Mouse (Mus musculus) C2C12 (cell line): ENCODE data around the gene Smarcb1. TPM values are rescaled to one million over a fixed set of nuclear protein-coding genes. Genes with fewer than 3 reads are reported as not detected.

ENCODE experiments used
- H3K27me3 ChIP-seq: one replicate; pipeline ENCODE4 v1.6.1; 2011; ENCODE audit not compliant: control insufficient read depth, insufficient read depth, insufficient read length
- H3K36me3 ChIP-seq: one replicate; pipeline ENCODE4 v1.6.1; 2011; ENCODE audit not compliant: control insufficient read depth, insufficient read depth
- H3K4me3 ChIP-seq: one replicate; pipeline ENCODE4 v1.5.1; 2011; ENCODE audit warnings: mild to moderate bottlenecking, control low read depth; ENCODE audit not compliant: poor library complexity, insufficient read depth, severe bottlenecking
- H3K79me2 ChIP-seq: one replicate; pipeline ENCODE4 v1.6.1; 2011; ENCODE audit not compliant: control insufficient read depth, insufficient read depth
- H3K79me3 ChIP-seq: one replicate; pipeline ENCODE4 v1.6.1; 2011; ENCODE audit warnings: low read depth, control low read depth
- H3ac ChIP-seq: one replicate; pipeline ENCODE3; 2011; ENCODE audit warnings: low read depth; ENCODE audit not compliant: control insufficient read depth, insufficient read length
- CEBPB ChIP-seq: IDR thresholded peaks from one replicate; pipeline ENCODE4 v1.6.1; 2011; ENCODE audit warnings: low read depth, mild to moderate bottlenecking, control low read depth, moderate library complexity
- CTCF ChIP-seq: IDR thresholded peaks from one replicate; pipeline ENCODE4 v1.5.1; 2011; ENCODE audit not compliant: control insufficient read depth, insufficient read depth, insufficient read length
- FOSL1 ChIP-seq: IDR thresholded peaks from one replicate; pipeline ENCODE4 v1.8.0; 2011; ENCODE audit warnings: mild to moderate bottlenecking, low read length; ENCODE audit not compliant: poor library complexity, insufficient read depth, severe bottlenecking
- MAX ChIP-seq: IDR thresholded peaks from one replicate; pipeline ENCODE4 v1.6.1; 2011; ENCODE audit warnings: mild to moderate bottlenecking, control low read depth
- MYOD1 ChIP-seq: IDR thresholded peaks from one replicate; pipeline ENCODE4 v1.6.1; 2011; ENCODE audit warnings: low read depth; ENCODE audit not compliant: control insufficient read depth, insufficient read length
- MYOG ChIP-seq: IDR thresholded peaks from one replicate; pipeline ENCODE4 v1.6.1; 2011; ENCODE audit not compliant: control insufficient read depth, insufficient read length; ENCODE audit errors: extremely low read depth
- USF1 ChIP-seq: IDR thresholded peaks from one replicate; pipeline ENCODE4 v1.6.1; 2011; ENCODE audit warnings: low read depth, mild to moderate bottlenecking, control low read depth, moderate library complexity
- long read RNA-seq, 2 experiments: library from polyadenylated mRNA; unstranded; transcript quantifications; one replicate each; pipeline ENCODE4 v2.0.0; 2019 to 2020
- polyA plus RNA-seq: library from polyadenylated mRNA; unstranded; fragments of >200 nt; fragmentation: generic; extraction: Trizol; gene quantifications from one replicate; pipeline ENCODE4 v1.2.1, GENCODE M21; 2012; ENCODE audit warnings: missing spikeins

Gene Smarcb1
- polyA plus RNA-seq = 133 TPM
- long read RNA-seq, experiment 1, transcript Smarcb1-201 (9 exons, 1,660 nt) = major isoform, 107 of 230 reads
- long read RNA-seq, experiment 1, transcript Smarcb1-202 (9 exons, 1,622 nt) = minor isoform, 94 of 230 reads
- long read RNA-seq, experiment 1, partial matches to known transcripts = 23 of 230 reads
- long read RNA-seq, experiment 1, other reads (novel, unspliced or antisense) = 6 of 230 reads
- long read RNA-seq, experiment 2, transcript Smarcb1-201 (9 exons, 1,660 nt) = major isoform, 364 of 734 reads
- long read RNA-seq, experiment 2, transcript Smarcb1-202 (9 exons, 1,622 nt) = minor isoform, 361 of 734 reads
- long read RNA-seq, experiment 2, partial matches to known transcripts = 2 of 734 reads
- long read RNA-seq, experiment 2, other reads (novel, unspliced or antisense) = 7 of 734 reads

DNA sequence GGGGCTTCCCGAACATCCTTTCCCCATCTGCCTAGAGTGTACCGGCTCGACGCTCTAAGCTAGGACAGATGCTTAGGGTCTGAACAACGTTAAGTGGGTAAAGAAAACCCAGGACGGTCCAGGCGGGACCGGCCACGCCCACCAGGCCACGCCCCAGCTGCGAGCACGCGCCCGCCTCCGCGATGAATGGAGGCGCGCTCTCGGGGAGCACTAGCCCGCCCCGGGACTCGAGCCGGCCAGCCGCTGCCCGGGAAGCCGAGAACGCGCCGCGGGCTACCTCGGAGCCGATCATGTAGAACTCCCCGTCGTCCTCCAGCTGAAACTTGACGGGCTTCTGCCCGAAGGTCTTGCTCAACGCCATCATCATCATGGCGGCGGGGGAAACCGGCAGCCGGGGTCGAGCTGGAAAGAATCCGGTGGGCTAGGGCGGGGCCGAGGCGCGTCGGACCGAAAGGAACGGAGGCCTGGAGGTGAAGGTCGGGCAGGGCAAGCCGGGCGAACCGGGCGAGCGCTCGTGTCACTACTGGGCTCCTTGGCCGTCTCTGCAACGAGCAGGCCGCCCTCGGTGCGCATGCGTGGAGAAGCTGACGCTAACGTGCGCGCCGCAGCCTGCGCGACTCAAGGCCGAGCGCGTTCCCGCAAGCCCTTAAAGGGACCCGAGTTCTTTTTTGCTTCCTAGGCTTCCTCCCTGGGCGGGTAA lies at the start of gene Smarcb1:
Gene Smarcb1, minus strand, starts transcription at position 592 of the 700 bp plus-strand sequence.
- Histone ChIP-seq H3K4me3 (peak within 1 kb of the TSS; percentile 97), H3K79me3 (peaks cover 50% of the 10 kb centered on the region), H3K36me3 (peaks cover 64% of the 10 kb centered on the region), H3K27me3 (no peaks in the 10 kb centered on the region), H3ac (peak within 1 kb of the TSS; percentile 84), H3K79me2 (peaks cover 64% of the 10 kb centered on the region)
- TF ChIP-seq USF1 = no peak
- TF ChIP-seq MAX = peak; percentile 24
- TF ChIP-seq MYOD1 = no peak

GRCm38 (mm10) chr10:75954381-75954811 lies 33.0 kb upstream of the Smarcb1 start, which contains the start of gene Gm5134:
Gm5134 (plus strand) TSS chr10:75954514.
- Histone ChIP-seq H3ac (no peak within 1 kb of the TSS), H3K79me2 (no peaks in the 10 kb centered on the region), H3K4me3 (no peak within 1 kb of the TSS), H3K79me3 (no peaks in the 10 kb centered on the region), H3K27me3 (peaks cover 25% of the 10 kb centered on the region), H3K36me3 (no peaks in the 10 kb centered on the region)
- TF ChIP-seq CTCF = no peak
- no peak for TF ChIP-seq USF1

DNA sequence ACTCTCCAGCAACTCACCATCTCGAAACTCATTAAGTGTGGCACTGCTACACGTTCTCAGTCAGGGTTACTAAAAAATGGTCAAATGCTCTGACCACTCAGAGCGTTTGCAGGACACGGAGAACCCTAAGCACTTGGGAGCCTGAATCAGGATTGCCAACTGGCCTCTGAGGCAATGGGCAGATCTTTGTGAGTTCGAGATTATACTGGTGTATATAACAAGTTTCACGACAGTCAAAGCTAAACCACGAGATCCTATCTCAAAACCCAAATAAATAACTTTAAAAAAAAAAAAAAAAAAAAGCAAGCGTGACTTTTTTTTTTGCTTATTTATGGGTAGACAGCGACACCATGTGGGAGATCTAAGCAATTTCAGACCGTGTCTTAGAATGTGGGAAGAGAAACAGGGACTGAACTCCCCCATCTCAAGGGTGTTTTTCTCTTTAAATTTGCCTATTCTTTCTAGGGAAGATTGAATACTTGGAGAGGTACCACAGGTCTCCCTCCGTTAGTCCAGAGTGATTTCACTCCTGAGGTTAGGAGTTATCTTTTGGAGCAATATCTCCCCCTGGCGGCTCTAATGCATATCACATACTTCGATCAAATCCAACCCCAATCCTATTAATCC lies 30.1 kb upstream of the Smarcb1 start:
- peaks cover 15% of the 10 kb centered on the region for H3K27me3 ChIP-seq
- H3ac ChIP-seq = no peak overlapping the region
- no peaks in the 10 kb centered on the region for H3K36me3 ChIP-seq
- H3K79me2 ChIP-seq = no peaks in the 10 kb centered on the region
- H3K4me3 ChIP-seq = no peak overlapping the region
- TF ChIP-seq MYOD1 = no peak
- TF ChIP-seq MYOG = no peak
- TF ChIP-seq USF1 = no peak
- no peak for TF ChIP-seq CTCF
- TF ChIP-seq CEBPB = no peak
- no peak for TF ChIP-seq MAX
- no peak for TF ChIP-seq FOSL1
- no peaks in the 10 kb centered on the region for H3K79me3 ChIP-seq

DNA sequence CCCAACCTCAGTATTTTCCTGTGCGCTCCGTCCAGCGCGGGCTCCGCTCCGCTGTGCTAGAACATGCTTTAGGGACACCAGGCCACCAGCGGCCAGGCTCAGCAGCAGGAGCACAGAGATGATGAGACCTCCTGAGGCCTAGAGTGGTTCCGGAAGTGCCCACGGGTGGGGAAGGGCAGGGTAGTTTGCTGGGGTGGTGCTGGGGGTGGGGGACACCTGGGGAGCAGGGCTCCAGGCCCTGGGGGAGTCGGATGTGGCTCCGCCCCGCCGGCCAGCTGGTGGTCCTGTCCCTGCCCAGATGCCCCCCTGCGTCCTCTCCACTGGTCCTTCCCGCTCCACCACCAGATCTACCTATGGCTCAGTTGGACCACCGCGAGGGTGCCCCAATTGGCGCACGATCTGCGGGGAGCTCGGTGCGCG lies 29.4 kb upstream of the Smarcb1 start:
- TF ChIP-seq CEBPB = no peak
- no peak for TF ChIP-seq MAX
- TF ChIP-seq FOSL1 = no peak
- TF ChIP-seq CTCF = no peak
- no peak for TF ChIP-seq USF1
- TF ChIP-seq MYOD1 = no peak
- TF ChIP-seq MYOG = no peak
- H3K79me2 ChIP-seq = no peaks in the 10 kb centered on the region
- no peaks in the 10 kb centered on the region for H3K36me3 ChIP-seq

DNA sequence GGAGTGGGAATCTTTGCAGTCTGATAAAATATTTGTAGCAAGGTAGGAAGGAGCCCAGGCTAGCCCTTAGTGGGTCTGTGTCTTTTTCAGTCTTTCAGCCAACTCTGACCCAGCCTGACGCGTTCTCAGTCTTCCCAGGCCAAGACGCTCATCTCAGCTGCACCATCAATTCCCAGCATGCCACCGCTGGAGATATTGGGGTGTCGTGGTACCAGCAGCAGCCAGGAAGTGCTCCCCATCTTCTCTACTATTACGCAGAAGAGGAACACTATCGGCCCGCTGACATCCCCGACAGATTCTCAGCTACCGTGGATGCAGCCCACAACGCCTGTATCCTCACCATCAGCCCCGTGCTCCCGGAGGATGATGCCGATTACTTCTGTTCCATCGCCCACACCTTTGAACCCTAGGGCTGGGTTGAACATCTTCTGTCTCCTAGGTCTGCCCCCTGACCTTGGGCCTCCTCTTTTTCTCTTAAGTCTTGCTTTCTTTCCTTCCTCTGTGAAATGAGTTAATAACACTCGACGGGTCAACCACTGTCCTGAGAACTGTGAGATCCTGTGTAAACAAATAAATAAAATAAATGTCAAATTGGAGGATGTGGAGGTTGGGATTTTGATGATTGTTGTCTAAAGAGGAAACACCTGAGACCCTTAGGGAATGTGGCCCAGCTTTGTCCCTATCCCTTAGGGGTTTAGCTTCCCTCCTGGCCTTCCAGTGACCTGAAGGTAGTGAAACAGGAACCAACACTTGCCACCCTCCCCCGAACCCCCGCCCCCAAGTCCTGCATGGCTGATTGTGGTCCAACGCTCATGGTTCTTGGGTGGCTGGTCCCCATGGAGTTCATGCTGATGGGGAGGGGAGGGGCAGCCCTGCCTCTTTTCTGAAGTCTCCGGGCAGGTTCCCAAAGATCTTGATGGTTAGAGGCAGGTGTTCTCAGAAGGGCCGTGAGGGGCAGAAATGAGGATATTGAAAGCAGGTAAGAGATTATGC lies 27.9 kb upstream of the Smarcb1 start:
- H3K36me3 ChIP-seq = no peaks in the 10 kb centered on the region
- no peak for TF ChIP-seq MAX
- TF ChIP-seq USF1 = no peak
- no peak for TF ChIP-seq CEBPB
- TF ChIP-seq CTCF = no peak
- no peak for TF ChIP-seq FOSL1
- TF ChIP-seq MYOG = no peak
- no peak for TF ChIP-seq MYOD1
- peaks cover 11% of the 10 kb centered on the region for H3K27me3 ChIP-seq
- H3K79me2 ChIP-seq = no peaks in the 10 kb centered on the region
- H3ac ChIP-seq = no peak overlapping the region
- H3K4me3 ChIP-seq = no peak overlapping the region
- H3K79me3 ChIP-seq = no peaks in the 10 kb centered on the region

More for the DNA sequence above, 29.4 kb upstream of the Smarcb1 start:
- Histone ChIP-seq H3K27me3 (peaks cover 15% of the 10 kb centered on the region), H3K79me3 (no peaks in the 10 kb centered on the region), H3ac (no peak overlapping the region), H3K4me3 (no peak overlapping the region)
